Mouse (Mus musculus): ENCODE results near the gene Cnbp. TPM values are rescaled to one million over a fixed set of nuclear protein-coding genes. Genes with fewer than 3 reads are reported as not detected.

The Cnbp gene
- 440 TPM for polyA plus RNA-seq (2014; fragmentation: Illumina TruSeq; extraction: RNeasy Lipid Tissue Mini Kit (QIAGEN cat#74804); ENCODE audit: low read depth, low replicate concordance)

GRCm38 (mm10) chr6:87850900-87851614 lies at the start of gene Cnbp:
Cnbp (minus strand) TSS chr6:87851106.

GRCm38 (mm10) chr6:87887594-87888233 lies 36.8 kb upstream of the Cnbp start, which contains the start of gene Copg1:
Copg1 (plus strand) TSS chr6:87887814.

GRCm38 (mm10) chr6:87838551-87839197 lies 12.2 kb downstream of the Cnbp start, which contains the start of gene Isy1:
Isy1 (minus strand) TSS chr6:87838798.

GRCm38 (mm10) chr6:87835695-87836094 lies 15.2 kb downstream of the Cnbp start, which contains the start of gene Gm45140:
Gm45140 (minus strand) TSS chr6:87835795.

GRCm38 (mm10) chr6:87811675-87812338 lies 39.1 kb downstream of the Cnbp start, which contains the start of gene Rab43:
Rab43 (minus strand) TSS chr6:87812164.

Other genes starting within 250 kb of the Cnbp start
- gene Aplf, start 178.9 kb downstream of the Cnbp start, polyA plus RNA-seq (2014; fragmentation: Illumina TruSeq; extraction: RNeasy Lipid Tissue Mini Kit (QIAGEN cat#74804); ENCODE audit: low read depth, low replicate concordance), result 2.7 TPM
- gene Efcc1, start 120.2 kb downstream of the Cnbp start, polyA plus RNA-seq (2014; fragmentation: Illumina TruSeq; extraction: RNeasy Lipid Tissue Mini Kit (QIAGEN cat#74804); ENCODE audit: low read depth, low replicate concordance), result 2.1 TPM
- gene Gp9, start 73.0 kb downstream of the Cnbp start, polyA plus RNA-seq (2014; fragmentation: Illumina TruSeq; extraction: RNeasy Lipid Tissue Mini Kit (QIAGEN cat#74804); ENCODE audit: low read depth, low replicate concordance), result not detected
- 6.0 TPM for gene Rab43, start 38.9 kb downstream of the Cnbp start, polyA plus RNA-seq (2014; fragmentation: Illumina TruSeq; extraction: RNeasy Lipid Tissue Mini Kit (QIAGEN cat#74804); ENCODE audit: low read depth, low replicate concordance)
- gene Gm45140, start 15.3 kb downstream of the Cnbp start, polyA plus RNA-seq (2014; fragmentation: Illumina TruSeq; extraction: RNeasy Lipid Tissue Mini Kit (QIAGEN cat#74804); ENCODE audit: low read depth, low replicate concordance), result 2.8 TPM
- gene Isy1, start 12.3 kb downstream of the Cnbp start, polyA plus RNA-seq (2014; fragmentation: Illumina TruSeq; extraction: RNeasy Lipid Tissue Mini Kit (QIAGEN cat#74804); ENCODE audit: low read depth, low replicate concordance), result 20.9 TPM
- 44.3 TPM for gene Copg1, start 36.7 kb upstream of the Cnbp start, polyA plus RNA-seq (2014; fragmentation: Illumina TruSeq; extraction: RNeasy Lipid Tissue Mini Kit (QIAGEN cat#74804); ENCODE audit: low read depth, low replicate concordance)
- 10.0 TPM for gene Hmces, start 62.8 kb upstream of the Cnbp start, polyA plus RNA-seq (2014; fragmentation: Illumina TruSeq; extraction: RNeasy Lipid Tissue Mini Kit (QIAGEN cat#74804); ENCODE audit: low read depth, low replicate concordance)
- gene H1fx, start 130.5 kb upstream of the Cnbp start, polyA plus RNA-seq (2014; fragmentation: Illumina TruSeq; extraction: RNeasy Lipid Tissue Mini Kit (QIAGEN cat#74804); ENCODE audit: low read depth, low replicate concordance), result 1.3 TPM
- gene Rab7, start 194.2 kb upstream of the Cnbp start, polyA plus RNA-seq (2014; fragmentation: Illumina TruSeq; extraction: RNeasy Lipid Tissue Mini Kit (QIAGEN cat#74804); ENCODE audit: low read depth, low replicate concordance), result 277 TPM
- 71.6 TPM for gene Rpn1, start 233.4 kb upstream of the Cnbp start, polyA plus RNA-seq (2014; fragmentation: Illumina TruSeq; extraction: RNeasy Lipid Tissue Mini Kit (QIAGEN cat#74804); ENCODE audit: low read depth, low replicate concordance)

Measured in heart, adult 10 weeks (tissue).